Mouse (Mus musculus) fibroblast of lung, adult 2 months (primary cell): ENCODE results near the gene Otulin.

Experiments
- DNase-seq: peaks from one replicate; pipeline ENCODE4 v3.0.0-alpha.2; 2011; ENCODE audit warnings: low read depth

Gene Otulin

DNA sequence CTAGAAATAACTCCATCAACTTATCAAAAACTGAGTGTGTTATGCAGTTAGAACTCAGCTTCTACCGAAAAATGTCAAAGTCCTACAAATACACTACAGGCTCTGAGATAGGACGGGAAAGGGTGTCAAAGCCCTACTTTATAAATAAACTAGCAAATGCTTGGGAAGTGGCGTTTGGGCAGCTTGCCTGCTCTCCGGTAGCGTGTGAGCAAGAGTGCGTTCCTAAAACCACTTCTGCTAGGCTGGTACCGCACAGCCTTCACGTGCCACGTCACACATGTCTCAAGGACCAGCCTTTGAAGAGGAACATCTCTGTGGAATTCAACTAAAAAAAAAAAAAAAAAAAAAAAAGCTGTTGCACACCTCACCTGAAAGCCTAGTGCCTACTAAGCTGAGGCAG, 127.3 kb downstream of the Otulin start:
- DNase-seq: no peak

DNA sequence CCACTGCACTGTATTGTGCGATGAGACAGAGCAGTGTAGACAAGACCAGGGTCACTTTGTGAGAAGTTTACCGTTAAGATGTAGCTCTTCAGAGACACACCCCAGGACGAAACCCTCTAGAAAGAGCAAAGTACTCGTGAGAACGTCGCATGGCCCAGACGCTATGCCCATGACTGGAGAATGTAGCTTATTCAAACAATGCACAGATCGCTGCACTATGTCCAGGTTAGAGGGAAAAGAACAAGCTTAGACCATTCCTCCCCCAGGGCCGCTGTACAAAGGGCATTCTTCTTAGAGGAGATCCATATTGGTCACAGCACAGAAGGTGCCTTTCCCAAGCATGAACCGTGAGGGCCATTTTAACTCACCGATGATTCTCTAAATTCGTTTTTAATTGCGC, 128.2 kb downstream of the Otulin start:
- DNase-seq: no peak

DNA sequence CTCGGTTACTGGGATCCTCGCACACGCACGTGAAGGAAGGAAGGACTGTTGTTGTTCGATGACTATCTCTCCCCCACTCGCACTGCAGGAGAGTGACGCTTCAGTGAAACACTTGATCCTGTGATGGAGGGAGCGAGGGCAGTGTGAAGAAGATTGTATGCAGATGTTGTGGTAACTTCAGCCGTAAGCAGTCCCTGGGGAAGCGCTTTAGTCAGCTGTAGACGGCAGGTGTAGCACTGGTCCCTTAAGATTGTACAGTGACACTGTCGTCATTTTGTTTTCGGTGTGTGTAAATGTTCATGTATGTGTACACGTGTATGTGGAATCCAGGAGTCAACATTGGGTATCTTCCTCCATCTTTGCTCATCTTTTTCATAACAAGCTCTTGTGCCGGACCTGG, 130.1 kb downstream of the Otulin start:
- DNase-seq: no peak

DNA sequence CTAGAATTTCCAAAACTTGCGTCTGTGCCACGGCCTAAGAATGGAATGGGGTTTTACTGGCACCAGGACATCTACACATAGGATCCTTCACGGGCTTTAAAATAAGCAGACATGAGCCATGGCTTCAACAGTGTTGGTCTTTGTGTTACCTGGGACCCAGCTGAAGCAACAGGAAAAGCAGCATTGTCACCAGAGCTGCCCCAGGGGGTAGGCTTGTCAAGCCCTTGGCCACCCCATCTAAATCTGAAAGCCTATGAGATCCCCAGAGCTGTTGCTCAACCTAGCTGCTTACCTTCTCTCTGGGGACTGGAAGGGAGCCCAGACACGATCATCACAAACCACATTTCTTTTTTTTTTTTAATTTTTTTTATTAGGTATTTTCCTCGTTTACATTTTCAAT, 132.4 kb downstream of the Otulin start:
- peak; percentile 45 for DNase-seq

DNA sequence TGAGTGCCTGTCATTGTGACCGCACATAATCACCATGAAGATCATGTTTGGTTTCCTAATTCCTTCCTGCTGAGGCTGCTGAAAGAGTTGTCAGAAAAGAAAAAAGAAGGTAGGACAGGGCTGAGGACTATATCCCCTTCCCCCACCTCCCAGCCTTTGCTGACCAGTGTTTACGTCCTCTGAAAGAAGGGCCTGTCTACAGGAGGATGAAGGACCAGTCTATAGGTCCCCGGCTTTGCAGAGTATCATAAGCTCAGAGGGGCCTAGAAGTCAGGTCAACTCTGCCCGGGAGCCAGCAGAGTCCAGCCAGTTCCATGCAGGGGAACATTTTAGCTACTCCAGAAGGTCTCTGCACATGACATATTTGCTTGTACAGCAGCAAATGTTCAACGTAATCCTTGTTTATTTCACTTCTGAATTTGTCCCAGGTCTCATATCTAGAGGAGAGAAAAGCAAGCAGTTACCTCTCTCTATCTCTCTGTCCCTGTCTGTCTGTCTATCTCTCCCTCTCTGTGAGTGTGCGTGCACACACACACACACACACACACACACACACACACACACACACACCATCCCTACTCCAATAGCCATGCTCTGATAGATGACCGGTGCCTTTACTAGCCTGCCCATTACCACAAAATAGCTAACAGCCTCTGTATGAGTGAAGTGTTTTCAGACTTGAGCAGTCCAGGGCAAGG, 133.0 kb downstream of the Otulin start:
- DNase-seq: no peak

DNA sequence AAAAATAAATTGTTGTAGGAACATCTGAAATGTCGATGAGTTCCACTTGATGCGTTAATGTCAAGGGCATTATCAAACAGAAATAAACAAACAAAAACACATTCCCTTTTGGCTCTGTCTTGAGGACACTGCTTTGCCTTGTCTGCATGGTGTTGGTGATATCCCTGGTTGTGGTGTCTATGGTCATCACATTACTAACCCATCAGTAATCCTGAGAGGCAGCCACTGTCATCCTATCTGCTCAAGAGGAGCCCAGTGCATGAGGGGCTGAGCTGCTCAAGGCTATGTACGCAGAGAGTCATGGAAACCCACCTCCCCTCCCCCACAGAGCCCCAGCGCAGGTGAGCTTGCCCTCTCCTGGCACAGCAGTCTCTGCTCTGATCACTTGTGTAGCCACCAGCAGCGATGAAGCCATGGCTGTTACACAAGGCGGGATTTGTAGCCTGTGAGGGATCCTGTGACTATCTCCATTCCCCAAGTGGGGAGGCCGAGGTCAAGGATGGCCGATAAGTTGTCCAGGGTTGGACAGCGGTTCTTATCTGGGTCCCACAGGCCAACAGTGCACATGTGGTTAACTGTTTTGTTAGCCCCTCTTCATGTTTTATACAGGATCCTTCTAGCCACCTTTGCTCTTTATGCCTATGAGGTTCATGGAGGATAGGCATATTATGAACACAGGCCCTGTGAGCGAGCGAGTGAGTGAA, 133.7 kb downstream of the Otulin start:
- DNase-seq: no peak

DNA sequence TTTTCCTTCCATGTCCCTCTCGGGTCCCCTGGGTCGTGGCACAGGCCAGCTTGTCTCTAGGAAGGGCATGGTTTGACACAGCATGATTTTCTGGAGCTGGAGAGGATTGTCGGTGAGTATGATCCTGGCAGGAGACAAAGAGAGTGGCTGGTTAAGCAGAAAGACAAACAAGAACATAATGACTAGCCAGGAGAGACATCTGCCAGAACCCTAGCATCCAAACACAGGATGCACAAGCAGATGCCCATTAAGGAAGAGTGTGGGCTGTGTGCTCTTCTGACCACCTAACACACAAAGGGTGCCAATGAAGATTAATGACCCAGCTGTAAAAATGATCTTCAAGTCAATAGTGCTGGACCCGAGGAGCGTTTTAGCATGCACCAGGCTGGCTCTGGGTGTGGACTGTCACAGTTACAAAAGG, 134.5 kb downstream of the Otulin start:
- no peak for DNase-seq

DNA sequence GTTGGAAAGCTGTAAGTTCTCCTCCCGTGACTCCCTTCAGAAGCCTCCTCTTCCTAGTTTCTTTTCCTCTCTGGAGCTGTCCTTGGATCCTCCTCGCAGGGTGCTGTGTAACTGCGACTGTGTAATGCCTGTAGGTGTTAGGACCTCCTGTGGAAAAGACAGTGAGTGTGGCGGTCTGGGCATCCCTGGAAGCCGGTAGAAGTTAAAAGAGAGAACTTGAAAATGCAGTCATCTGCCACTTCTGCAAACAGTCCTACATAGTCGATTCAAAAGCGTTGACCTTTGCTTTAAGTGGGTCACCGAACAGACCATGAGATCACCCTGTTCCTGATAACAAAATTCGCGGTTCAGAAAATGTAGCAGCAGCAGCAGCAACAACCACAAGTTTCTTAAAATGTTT, 137.0 kb downstream of the Otulin start:
- no peak for DNase-seq

DNA sequence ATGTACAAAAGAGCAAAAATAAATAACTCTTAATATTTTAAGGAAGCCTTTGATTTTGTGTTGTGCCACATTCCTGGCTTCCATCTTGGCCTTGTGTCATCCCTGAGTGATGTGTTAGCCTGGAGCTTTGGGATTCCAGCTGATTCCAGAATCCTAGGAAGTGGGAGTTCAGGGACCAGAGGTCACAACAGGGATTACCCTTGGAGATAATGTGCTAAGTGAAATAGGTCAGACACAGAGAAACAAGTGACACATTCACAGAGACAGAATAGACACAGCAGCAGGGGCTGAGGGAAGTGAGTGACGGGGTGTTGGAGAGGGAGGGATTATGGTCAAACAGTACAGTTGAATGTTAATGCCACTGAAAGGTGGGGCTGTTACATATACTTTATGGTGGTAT, 137.8 kb downstream of the Otulin start:
- DNase-seq: no peak
